Mouse (Mus musculus) frontal cortex, postnatal 10 days (tissue): ENCODE data around the gene Lrba.

ENCODE experiments used
- DNase-seq, 2 experiments: peaks; one replicate each; pipeline ENCODE4 v3.0.0; 2022; ENCODE audit warnings: low spot score in 2 of 2, mixed read lengths in 1 of 2

The Lrba gene

DNA sequence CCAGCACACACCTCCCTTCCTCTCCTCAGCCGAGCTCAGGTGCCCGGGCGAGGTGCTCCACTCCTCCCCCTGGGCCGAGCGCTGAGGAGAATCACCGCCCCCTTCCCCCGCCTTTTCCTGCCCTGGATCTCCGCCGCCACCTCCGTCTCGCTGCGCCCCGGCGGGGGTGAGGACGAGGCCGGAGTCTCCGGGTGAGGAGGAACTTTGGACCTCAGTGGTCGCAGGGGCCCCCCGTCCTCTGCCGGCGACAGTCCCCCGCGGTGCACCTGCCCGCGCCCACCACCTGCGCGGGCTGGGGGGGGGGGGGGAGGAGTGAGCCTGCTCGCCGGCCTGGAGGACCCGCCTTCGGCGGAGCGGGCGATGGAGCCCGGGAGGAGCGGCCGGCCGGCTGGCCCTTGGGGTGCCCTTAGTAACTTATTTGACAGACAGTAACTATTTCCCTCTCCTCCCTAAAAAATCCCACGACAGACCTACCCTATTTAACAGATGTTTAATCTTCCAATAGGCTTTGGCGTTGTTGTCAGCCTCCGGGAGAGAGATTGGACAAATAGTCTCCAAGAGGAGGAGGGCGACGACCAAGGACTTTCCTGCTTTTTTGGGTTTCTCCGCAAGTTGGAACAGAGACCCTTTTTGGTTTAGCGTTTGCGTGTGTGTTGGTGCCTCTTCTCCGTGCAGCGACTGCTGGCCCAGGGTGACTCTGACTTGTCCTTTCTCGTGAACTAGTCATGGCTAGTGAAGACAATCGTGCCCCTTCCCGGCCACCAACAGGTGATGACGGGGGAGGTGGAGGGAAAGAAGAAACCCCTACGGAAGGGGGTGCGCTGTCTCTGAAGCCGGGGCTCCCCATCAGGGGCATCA, at the start of gene Lrba:
Gene Lrba (plus strand): TSS at position 117 of the 858 bp plus-strand sequence.
- peak; percentile 47 to 61 for DNase-seq

GRCm38 (mm10) chr3:86179714-86180113, 44.8 kb upstream of the Lrba start:
- no peak for DNase-seq

GRCm38 (mm10) chr3:86181107-86181506, 43.4 kb upstream of the Lrba start:
- no peak for DNase-seq

DNA sequence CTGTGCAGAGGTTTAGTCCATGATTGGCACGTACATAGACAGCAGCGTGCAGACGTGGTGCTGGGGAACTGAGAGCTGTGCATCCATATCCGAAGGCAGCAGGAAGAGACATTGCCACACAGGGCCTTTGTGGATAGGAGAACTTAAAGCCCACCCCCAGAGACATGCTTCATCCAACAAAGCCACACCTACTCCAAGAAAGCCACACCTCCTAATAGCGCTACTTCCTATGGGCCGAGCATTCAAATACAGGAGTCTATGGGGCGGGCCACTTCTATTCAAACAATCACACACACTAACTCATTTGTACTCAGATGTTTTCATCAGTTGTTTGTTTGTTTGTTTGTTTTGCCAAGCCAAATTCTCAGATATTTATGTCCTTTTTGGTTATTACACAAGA, 39.9 kb upstream of the Lrba start:
- no peak for DNase-seq

DNA sequence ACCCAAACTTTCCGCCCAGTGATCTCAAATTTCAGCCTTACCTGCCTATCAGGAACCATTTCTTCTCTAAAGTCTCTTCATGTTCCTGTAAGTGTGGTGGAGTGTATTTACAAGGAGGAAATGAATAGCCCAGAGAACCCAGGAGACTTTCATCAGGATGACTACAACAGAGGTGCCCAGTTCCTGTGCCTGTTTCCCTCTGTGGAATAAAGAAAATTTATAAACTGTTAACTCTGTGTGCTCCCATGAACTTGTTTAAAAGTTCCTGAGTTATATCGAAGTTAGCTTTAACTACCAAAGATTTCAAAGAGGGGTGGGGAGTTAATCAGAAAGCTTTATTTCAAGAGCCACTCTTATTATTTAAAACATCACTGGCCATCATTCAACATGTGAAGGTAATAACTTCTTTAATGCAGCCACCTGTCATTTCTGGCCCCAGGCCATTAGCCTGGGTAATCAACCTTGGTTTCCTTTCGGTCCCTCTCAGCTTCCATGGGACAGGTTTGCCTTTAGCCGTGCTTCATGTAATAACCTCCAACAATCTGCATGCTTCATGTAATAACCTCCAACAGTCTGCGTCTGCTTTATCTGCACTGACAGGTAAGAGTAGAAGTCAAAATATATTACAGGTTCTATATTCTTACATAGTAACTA, 36.6 kb upstream of the Lrba start:
- no peak for DNase-seq

DNA sequence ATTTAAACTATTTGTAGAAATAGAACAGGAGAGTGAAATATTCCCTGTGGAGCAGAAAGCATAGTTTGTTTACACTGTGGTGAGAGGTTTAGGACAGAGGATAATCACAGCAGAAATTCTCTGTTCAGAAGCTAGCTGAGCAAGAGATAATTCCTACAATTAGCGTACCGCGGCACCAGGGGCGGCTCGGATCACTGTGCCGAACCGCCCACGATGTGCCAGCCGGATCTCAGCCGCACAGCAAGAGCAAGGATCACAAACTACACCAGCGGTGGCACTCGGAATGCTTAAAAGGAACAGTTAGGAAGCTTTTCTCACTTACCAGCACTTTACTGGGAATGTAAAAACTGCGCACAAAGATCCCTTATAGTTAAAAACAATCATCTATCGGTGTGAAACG, 28.5 kb upstream of the Lrba start:
- DNase-seq = peak; percentile 12

DNA sequence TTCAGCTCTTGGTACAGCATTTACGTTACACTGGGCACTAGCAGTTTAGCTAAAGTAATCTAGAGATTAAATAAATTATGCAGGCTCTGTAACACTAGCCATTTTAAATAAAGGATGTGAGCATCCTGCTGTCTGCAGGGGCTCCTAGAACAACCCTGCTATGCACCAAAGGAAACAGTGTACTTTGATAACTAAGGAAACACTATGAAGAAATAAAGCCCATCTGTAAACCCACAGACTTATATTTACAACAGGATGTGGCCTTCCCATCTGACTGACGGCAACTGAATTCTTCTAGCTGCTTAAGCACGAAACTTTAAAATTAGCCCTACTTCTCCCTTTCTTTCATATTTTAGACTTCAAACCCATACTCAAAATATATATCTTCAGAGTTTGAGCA, 28.0 kb upstream of the Lrba start:
- DNase-seq = no peak

DNA sequence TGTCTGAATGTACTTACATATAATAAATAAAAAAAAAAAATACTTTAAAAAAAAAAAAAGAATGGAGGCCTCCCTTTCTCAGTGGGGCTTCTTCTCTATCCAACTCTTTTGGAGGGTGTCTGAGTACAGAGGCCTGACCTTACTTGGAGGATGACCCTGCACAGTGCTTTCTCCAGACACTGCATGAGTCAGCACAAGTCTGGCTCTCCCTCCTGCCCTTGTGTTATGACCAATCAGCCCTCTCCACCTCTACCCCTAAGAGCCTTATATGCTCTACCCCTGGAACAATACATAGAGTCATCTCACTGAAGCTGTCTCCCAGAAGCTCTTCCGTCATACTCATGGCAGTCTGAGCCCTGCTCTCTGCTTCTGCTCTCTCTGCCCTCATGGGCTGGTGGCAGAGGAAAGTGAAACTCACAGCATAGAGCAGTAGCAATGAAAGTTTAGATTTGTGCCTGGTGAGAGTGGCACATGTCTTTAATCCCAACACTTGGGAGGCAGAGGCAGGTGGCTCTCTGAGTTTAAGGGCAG, 22.8 kb upstream of the Lrba start:
- no peak for DNase-seq

DNA sequence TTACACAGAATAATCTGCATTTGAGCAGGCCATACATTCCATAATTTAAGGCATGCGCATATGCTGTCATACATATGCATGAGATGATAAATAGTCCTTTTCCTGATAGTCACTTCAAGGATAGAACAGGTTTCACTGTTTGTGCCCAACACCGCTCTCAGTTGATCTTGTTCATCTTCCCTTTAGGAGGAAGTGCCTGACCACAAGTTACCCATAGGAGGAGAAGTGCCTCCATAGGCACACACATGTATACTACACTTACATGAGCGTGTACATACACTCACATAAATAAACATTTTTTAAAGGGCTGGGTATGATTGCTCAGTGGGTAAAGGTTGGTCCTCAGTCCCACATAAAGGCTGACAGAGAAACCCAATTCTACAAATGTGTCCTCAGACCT, 22.0 kb upstream of the Lrba start:
- no peak for DNase-seq

GRCm38 (mm10) chr3:86204608-86205358, 19.7 kb upstream of the Lrba start:
- no peak for DNase-seq

DNA sequence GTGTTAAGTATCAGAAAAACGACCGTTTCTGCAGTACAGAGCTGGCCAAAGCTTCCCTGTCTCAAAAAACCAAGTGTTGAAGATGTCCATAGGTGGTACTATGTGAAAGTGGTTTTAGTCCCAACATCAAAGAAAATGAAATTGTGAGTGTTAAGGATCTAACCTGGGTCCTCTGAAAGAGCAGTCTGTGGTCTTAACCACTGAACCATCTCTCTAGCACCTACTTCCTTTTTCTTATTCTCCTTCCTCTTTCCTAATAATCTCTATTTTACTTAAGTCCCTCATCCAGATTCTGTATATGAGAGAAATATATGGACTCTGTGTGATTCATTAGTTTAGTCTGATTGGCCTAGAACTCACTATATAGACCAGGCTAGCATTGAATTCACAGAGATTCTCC, 17.9 kb upstream of the Lrba start:
- no peak for DNase-seq

- no peak for DNase-seq
Observed at GRCm38 (mm10) chr3:86210267-86210939, 14.1 kb upstream of the Lrba start.

DNA sequence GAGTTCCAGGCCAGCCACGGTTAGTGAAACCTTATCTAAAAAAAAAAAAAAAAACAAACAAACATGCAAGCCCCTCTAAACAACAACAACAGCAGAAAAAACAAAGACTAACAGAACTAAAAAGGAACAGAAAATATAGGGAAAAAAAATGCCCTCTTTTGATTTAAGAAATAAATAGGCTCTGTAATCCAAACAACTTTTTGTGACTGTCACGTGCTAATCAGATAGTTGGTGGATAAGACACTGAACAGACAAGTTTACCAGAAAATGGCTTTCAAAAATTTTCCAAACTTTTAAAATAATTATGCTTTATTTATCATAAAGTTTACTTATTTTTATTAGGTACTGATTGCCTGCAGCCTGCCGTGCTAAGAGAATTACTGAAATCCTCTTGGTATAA, 13.5 kb upstream of the Lrba start:
- DNase-seq = no peak

DNA sequence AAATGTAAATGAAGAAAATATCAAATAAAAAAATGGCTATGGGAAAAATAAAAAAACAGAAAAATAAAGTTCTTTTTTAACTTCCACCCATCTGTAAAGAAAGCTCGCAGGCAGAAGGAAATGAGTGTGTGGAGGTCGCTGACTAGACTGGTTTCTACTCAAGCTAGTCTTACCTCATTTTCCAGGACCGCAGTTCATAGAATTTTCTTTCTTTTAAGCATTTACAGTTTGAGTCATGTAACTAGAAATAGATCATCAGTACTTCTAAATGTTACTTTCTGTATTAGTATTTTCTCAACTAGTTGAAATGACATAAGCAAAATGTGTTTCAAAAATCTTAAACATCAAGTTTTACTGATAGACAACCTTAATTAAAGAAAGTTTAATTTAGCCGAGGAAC, 10.2 kb upstream of the Lrba start:
- no peak for DNase-seq

- DNase-seq = peak; percentile 78 to 84
Observed at GRCm38 (mm10) chr3:86223634-86224313, 706 bp upstream of the Lrba start.

GRCm38 (mm10) chr3:86224314-86224563, 241 bp upstream of the Lrba start:
- DNase-seq = no peak

DNA sequence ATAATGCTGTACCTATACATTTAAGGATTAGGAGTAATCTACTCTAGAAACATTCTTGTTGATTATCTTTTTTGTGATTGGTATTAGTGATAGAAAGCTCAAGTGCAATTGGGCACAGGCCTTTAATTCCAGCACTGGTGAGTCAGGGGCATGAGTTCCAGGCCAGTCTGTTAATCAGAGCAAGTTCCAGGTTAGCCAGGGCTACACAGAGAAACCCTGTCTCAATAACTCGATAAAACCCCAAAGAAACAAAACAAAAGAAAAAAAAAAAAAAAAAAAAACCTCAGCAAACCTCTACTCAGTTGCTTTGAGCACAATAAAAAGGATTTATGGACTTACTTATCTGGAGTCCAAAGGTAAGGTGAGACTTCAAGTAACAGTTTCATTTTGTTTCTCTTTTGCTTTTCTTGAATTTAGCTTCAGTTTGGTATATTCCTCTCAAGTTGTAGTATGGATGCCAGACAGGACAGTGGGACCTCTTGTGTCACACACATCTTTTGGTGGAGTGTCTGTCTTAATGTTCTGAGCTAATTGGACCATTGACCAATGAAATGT, 7.1 kb downstream of the Lrba start:
- DNase-seq = no peak

DNA sequence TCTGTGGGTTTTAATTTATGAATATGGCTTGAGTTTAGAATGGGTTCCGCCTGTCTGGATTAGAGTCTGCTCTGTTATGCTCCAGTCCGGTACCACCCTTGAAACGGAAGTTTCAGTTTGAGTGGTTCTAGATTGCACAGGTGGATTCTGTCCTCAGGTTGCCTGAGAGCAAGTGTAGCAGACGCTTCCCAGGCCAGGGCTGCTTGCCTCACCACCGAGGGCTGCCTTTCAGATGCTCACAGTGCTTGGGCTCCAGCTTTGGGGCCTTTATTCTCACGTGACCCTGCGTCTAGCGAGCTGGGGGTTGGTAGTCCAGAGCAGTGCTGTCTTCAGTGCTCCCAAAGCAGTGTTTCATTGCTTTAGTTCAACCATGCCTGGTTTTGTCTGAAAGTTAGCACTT, 22.7 kb downstream of the Lrba start:
- no peak for DNase-seq

GRCm38 (mm10) chr3:86251212-86251611, 26.7 kb downstream of the Lrba start:
- DNase-seq = no peak

- no peak for DNase-seq
Observed at GRCm38 (mm10) chr3:86252588-86252987, 28.1 kb downstream of the Lrba start.

DNA sequence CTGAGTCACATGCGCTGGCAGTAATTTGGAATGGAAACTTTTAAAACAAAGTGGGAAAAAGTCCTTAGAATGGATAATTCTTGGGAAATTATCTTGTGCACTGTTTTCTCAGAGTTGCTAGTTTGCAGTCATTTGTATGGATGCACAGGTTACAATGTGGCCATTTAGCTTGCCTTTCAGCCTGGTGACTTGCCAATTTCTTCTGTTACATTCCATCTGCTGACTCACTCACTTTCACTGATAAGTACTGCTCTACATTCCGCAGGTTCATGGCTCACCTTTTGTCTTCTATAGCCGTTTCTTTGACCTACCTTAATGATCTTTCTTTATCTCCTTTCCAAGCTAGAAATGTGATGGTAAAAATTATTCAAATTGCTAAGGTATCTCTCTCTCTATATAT, 28.6 kb downstream of the Lrba start:
- DNase-seq = no peak
